Mouse (Mus musculus) cortical plate, adult 2 months (tissue): Measurements from ENCODE around the gene Prkce.

Source experiments
- CTCF ChIP-seq: fragments of 200-500 bp; IDR thresholded peaks from 2 replicates; pipeline ENCODE4 v1.5.1; 2011; ENCODE audit warnings: mild to moderate bottlenecking, control low read depth, low read length; ENCODE audit not compliant: insufficient read depth; ENCODE audit errors: extremely low read depth
- POLR2A ChIP-seq: fragments of 200-500 bp; IDR thresholded peaks from 2 replicates; pipeline ENCODE4 v1.6.1; 2011; ENCODE audit warnings: mild to moderate bottlenecking, low read length, control low read depth; ENCODE audit not compliant: insufficient read depth; ENCODE audit errors: extremely low read depth

GRCm38 (mm10) chr17:86559206-86559891, 391.8 kb downstream of the Prkce start:
- TF ChIP-seq CTCF: no peak
- TF ChIP-seq POLR2A: no peak
